Mouse (Mus musculus): ENCODE measurements at regions not wholly inside any gene's neighbourhood (a gene's known extent, or its start where the extent isn't known, plus 50 kb on each side); places are given as distances from the start of the nearest gene placed in this dataset.

DNA sequence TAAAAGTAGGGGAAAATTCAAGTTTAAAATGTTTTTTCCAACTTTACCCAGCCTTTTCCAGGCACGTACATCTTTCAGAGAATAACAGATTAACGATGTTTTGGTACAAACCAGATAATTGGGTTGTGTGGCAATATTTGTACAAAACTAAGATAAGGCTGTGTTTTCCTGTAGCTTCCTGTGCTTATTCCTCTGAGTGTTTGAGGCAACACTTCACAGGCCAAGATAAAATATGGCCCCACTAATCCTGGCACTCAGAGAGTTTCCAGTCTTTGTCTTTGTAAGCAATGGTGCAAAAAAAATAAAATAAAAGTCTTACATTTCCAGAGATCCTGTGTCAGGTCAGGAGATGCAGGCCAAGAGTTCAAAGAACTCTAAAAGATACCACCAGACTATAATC is 81.5 kb upstream of the Dcn start:
- DNase-seq: no peak

DNA sequence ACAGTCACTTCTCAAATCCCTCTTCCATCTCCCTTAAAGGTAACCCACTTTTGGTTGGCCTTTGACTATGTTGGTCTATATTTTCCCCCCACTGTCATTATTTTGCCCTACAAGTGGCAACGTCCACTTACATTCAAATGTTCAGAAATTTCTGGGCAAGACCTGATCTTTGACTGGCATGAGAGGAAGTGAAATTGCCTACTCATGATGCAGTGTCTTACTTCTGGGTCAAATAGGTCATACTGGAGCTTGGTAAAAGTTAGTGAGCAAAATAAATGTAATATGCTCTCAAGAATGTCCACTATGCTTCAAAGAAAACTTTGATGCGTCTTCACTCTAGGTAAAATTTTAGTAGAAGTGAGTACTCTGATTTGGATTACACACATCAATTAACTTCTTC is 76.9 kb upstream of the Dcn start:
- DNase-seq: no peak

DNA sequence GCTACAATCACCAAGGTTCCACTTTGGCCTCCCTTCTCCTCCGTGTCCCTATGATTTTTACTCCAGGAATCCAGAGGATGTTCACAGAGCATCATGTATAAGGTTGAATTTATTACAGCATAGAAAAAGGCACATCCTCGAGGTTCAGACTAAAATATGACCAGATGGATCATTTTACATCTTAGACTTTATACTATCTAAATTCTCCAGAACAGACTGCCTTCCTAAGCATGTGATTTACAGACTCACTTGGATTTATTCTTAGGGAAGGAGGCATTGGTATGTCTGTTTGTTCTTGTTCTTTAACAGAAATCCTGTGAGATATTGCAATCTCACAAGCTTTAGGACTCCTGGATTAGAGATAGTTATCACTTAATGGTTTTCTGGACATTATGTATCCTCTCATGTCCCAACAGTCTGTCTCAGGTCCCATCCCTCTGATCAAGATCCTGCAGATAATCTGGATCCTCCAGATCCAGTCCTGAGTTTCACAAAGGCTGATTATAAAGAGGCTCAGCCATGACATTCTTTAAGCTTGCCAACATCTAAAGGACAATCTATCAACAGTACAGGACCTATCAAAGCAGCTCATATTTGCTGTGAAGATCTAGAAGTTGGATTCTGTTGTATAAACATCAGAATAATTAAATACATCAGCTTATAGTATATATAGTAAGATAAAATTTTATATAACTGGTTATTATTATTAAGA is 75.2 kb upstream of the Dcn start:
- no peak for DNase-seq

DNA sequence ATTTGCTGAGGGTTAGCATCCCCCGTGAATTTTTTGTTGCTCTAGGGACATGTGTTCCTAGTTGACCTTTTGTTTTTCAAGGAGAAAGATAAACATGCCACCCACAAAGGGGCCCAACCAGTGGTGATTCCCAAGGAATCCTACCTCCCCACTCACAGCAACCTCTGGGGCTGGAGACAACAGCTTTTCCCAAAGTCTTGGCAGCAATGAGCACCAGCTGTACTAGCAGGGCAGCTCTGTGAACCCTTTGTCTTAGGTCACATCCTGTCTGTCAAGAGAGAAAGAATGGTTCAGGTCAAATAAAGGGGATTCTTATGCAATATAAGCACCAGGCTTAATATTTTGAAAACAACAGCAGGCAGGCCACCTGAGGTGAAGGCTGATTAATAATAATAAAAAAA is 70.2 kb upstream of the Dcn start:
- DNase-seq: no peak

DNA sequence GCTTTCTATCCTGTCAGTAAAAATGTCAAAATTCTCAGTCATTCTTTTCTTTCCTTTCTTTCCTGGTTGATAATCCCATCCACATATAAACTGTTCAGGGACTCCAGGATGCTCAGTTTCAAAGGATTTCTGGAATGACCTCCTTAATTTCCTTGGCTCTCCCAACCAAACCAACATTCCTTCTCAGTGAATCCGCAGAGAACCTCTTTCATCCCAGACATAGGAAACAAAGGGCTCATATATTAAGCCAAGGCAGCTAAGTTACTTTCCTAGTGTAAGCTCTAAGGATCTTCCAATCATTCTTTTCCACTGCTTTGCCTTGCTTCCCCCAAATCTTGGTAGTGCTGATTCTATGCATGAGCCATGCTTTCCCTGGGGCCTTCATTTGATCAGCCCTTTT is 69.5 kb upstream of the Dcn start:
- no peak for DNase-seq

GRCm38 (mm10) chr10:97422579-97422978 is 56.8 kb upstream of the Dcn start:
- DNase-seq: no peak

DNA sequence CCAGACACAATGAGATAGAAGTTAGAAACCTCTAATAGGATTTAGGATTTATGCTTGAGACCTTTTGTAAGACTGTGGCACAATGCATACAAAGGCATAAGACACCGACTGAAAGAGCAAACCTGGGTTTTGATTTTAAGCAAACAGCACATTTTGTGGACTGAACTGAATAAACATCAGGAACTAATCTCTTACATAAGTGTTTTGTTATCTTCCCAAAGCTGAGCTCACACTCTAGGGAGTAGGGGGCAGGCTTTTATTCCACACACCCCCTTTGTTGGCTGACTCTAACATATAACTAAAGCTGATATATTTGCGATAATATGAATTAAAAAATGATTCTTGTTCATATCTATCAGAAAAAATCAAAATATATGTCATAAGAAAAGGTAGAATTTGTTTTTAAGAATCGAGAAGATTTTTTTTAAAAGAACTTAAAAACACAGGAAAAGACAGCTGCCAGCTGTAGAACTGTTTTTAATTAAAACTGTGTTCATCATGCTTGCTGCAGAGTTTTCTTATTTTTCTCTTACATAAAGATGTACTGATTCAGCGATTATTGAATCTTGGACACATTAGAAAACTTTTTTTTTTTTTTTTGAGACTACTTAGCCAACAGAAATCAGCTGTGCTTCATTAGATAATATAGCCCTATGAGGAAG is 56.2 kb upstream of the Dcn start:
- DNase-seq: no peak
